Mouse (Mus musculus) ovary, adult 18-20 months (tissue): ENCODE data around the gene Nhsl1.

Experiments
- DNase-seq: peaks from one replicate; pipeline ENCODE4 v3.0.0; 2022; ENCODE audit warnings: low spot score, mixed read lengths

Gene Nhsl1

DNA sequence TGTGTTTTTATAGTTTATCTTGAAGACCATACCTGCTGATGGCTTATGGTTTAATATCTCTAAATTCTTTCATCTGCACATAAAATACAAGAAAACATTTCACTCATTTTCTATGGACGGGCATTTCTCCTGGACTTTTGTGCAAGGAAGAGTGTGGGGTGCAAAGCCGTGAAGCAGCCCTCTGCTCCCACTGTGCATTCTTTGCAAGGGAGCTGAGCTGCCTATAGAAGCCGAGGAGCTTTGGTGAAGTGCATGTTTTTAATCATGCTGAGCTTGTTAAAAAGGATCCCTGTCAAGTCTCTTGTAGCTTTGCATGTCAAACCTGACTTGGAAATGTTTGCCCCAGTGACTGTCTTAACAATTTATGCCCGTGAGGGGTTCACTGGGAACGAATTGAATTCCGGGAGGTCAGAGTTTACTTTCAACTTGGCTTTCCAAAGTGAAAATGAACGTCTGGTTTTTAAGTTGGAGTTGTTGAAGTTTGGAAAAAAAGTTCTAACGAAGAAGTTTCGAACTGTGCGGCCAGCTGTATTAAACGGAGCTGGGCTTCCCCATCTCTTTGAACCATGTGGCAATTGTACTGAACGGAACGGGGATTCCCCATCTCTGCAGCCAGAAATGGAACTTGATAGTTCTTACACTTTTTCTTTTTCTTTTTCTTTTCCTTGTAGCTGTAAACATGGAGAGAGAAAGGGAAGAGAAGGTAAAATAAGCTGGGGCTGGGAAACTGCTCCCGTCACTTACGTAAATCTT, 22.8 kb downstream of the Nhsl1 start:
- no peak for DNase-seq

DNA sequence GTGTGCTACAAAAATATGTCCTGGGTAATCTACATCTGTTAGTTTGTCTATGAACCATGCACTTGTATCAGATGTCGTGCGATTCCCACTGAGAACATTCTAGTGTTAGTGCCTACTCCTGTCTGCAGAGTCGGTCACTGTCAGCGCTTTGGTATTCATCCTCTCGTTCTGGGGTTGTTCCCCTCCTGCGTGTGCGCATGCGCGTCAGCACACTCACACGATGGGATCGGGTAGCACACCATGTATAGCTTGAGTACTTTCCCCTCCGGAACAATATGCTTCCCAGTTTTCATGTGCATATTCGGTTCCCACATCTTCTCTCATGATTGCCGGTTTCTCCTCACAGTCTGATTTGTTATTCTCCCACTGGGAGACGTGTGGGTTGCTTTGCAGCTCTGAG, 28.4 kb downstream of the Nhsl1 start:
- DNase-seq, result no peak

DNA sequence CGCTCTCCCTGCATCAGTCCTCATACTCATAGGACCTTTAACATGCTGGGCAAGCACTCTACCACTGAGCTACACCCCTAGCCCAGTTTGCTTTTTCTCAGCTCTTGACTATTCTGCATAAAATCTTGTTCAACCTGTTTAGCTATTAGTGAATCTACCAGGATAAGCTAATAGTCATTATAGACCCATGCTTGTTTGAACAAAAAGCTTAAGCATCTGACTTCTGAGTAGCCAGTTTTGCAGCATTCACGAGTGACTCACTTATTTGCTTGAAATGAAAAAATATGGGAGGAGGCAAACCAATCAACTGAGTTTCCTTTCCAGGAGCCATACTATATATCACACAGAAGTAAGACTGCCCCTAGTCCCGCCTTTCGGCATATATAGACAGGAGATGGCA, 32.0 kb downstream of the Nhsl1 start:
- no peak for DNase-seq

DNA sequence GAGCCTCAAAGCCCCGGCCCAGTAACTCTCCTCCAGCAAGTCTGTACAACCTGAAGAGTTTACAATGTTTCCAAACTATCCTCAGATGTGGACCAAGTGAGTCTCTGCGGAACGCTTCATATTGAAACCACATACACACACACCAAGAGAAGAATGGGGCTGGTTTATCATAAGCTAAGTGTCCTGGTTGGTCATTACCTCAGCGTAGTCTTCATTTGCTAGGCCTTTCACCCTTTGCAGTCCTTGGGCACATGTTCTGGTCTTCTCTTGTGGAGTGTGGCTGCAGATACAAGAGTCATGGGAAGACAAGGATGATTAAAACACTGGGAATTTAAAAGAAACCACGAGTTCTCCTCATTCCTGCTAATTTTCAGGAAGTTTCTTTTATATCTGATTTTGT, 34.2 kb downstream of the Nhsl1 start:
- no peak for DNase-seq

DNA sequence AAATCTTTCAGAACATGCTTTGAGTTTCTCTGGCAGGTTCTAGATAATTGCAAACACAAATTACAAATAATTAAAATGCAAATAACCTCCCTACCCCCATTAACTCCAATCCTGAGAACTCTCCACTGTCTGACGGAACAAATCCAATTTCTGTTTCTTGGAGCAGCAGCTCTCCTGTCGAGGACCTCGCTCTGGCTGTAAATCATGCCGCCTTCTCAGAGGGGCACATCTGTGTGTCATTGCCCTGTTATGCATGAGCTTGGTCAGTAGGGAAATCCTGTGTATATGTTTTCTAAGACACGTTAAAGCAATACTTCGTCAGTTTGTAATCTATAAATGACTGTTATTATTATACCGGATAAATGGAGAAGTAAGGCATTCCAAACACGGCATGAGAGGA, 35.3 kb downstream of the Nhsl1 start:
- DNase-seq, result no peak

DNA sequence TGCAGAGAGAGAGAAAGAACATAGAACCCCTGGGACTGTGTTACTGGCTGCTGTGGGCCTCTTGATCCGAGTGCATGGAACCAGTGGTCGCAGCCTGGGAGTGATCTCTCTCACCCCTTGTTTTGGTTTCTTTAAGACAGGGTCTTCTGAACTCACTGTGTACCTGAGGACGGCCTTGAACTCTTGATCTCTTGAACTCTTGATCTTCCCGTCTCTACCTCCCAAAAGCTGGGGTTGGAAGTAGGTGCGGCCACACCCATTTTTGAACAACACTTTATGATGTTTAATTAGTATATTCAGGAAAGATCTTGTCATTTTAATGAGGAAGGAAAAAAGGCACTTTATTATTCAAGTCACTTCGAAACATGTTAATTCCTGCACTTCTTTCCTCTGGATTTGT, 37.7 kb downstream of the Nhsl1 start:
- DNase-seq, result no peak

DNA sequence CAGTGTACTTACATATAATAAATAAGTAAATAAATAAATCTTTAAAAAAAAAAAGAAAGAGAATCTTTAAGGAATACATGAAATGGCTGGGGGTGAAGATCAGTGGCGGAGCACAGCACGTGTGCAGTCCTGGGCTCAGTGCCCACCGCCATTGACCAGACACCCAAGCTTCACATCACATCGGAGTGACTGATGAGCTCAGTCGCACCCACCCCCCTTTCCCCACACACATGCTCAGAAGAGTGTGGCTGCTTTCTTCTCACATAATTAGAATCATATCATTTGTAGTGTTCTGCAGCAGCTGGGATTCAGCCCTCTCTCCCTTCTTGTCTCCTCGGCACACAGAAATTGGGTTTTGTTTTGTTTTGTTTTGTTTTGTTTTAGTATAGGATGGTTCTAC, 38.4 kb downstream of the Nhsl1 start:
- no peak for DNase-seq

DNA sequence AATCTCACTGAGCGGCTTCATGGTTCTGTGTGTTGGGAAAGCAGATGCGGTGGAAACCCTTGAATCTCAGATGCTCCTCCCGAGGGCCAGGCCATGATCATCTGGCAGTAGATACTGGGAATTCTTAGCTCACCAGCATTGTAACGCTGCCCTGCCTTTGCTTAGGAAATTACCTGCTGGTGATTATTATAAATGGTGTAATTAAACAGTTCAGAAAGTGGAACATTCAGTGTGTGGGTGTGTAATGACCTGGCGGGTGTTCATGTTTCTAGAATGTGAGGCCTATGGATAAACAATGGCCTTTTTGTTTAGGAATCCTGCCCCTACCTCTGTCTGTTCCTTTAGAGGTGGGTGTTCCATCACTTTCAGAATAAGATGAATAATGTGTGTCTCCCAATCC, 39.7 kb downstream of the Nhsl1 start:
- DNase-seq, result no peak

DNA sequence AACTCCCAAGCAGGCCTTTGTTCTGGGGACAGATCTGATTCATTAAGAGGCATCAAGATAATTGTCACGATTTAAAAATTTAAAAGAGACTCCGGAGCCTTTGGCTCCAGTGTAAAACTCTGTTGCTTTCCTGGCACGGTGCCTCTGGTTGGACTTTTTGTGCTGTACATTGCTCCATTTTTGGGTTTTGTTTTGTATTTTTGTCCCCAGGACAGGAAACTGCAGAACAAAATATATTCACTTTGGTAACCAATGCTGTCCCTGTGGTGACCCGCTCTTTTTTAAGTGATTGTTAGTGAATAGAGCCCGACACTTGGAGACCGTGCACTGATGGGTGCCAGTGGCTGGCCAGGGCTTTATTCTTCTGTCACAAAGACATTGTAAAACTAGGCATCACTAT, 41.4 kb downstream of the Nhsl1 start:
- no peak for DNase-seq

DNA sequence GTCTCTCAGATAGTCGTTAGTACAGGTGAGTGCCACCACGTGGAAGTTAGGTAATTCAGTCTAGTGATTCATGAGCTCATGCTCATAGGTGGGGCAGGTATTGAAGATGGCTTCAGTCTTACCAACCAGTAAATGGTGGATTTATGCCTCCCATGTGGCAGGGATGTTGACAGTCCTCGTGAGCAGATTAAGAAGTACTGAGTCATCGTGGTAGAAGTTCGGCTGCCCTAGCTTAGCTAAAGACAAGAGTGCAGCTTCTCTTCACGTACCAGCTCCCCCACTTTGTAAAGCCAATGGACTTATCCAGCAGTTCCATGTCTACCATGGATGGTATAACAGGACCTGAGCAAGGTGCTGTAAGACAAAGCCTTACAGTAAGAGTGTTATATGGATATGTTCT, 46.6 kb downstream of the Nhsl1 start:
- DNase-seq, result no peak

DNA sequence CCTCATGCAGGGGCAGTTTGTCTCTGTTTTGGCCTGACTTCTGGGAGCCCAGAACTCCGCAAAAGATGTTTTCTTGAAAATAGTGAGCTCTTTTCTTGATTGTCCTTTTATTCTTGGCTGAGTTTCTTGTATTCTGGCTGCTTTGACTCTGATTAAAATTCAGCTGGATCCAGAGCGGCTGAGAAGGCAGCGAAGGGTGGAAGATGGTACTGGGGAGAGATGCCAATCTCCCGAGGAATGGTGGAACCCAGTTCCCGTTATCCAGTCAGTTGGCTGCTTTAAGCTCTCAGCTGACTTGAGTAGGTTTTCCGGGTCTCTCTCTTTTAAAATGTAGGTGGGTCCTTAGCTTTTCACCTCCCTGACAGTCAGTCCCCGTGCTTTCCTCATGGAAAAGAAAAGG, 47.9 kb downstream of the Nhsl1 start:
- DNase-seq, result no peak

DNA sequence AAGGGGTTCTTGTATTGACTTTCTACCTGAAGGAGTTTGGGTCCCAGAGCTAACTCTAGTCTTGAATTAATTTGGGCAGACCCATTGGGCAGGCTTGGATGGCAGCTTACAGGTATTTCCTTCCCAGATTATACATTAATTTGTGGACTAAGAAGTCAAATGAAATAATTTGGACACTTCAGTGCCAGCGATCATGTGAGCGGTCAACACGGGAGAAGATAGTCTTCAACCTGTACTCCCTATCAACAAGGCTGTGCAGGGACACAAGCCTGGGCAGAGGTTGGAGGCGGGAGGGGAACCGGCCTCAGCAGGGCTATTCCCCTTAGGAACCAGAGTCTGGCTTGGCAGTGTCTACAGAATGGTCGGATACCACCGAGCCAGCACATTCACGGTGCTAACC, 49.3 kb downstream of the Nhsl1 start:
- DNase-seq, result no peak

DNA sequence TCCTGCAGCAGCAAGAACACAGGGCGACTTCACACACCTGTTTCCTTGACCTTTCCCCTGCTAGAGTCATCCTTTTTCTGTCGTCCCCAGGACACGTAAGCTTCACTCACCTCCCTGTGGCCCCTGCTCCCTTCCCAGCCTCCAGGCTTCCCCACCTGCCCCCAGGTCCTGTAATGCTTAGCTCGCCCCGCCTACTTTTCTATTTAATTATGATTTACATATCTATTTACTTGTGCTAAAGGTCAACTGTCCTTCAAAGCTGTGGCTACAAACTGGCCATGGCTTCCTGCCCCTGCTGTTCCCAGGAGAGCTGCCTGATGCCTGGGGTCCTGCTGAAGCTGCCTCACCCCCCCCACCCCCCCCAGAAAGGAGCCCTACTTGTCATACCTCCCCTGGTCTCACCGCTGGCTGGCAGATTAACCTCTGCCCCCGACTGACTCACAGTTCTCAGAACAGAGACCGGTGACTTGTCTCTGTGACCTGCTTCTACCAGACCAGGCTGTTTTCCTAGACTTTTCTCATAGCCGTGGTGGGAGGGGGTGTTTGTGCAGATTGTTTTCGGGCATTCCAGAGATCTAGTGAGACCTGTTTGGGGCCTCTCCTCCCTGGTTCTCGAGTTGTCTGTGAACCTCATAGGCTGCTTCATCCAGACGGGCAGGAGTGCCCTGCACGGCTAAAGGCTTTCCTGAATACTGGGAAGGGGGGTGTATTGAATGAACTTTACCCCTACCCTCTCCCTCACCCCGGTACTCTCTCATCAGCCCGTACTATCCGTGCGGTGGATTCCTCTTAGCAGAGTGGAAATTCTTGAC, 51.9 kb downstream of the Nhsl1 start:
- DNase-seq, result peak; percentile 8

DNA sequence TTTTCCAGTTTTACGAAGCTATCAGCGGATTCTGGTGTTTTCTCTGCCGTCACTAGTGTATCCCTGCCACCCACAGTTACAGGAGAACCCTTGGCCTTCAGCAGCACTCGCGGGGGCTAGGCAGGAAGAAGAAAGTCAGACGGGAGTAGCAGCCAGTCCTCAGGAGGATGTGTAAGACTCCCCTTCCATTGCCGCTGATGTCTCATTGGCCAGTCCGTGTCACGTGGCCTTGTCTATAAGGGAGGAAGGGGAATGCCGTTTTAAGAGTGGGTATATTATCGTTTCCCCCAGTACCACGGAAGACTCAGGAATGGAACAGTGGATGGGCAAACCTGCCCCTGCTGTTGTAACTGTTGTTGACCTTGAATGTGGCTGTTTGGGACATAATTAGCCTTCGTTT, 53.1 kb downstream of the Nhsl1 start:
- no peak for DNase-seq

DNA sequence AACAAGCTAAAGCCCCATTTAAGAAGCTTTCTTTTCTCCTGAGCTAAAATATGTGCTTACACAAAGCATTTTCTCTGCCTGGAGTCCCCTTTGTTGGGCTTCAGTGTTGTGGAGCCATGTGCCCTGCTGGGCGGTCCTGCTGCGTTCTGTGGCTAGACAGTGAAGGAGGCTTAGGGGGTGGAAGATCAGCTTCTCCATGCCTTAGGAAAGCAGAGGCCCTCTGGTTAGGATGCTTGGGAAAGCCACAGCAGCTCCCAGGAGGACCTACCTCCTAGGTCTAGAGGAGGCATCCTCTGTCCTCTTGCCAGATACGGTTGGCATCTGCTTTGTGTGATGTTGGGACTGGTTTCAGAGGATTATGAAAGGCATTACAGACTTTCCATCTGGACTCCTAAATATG, 56.5 kb downstream of the Nhsl1 start:
- DNase-seq, result no peak

DNA sequence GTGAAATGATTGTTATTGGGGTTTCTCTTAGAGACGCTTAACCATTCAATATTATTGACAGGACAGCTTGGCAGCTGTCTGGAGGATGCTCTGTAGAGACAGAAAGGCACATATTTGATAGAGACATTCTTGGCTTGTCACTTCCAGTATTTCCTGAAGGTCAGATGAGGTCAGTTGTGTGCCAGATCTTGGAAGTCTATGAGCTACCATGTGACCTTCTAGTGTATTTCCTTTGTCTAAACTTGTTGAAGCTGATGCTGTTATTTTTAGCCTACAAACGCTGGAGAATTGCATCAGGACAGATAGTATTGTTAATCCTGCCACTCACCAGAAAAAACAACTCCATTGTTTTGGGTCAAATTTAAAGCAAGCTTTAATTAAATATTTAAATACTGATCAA, 66.0 kb downstream of the Nhsl1 start:
- no peak for DNase-seq

DNA sequence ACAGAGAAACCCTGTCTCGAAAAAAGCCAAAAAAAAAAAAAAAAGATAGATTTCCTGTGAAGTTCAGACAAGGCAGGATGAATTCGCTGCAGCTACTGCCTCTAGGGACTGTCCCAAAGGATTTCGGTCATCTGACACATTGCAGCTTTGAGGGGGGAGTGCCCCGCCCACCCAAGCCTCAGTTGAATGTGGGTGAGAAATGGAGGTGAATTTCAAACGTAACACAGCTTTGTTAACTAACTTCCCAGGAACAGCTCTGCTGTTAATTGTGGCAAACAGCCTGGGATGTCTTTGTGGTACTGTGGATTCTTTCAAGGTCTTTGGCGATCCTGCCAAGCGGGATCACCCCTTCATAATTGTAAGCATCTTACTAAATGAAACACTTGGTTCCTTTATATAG, 67.4 kb downstream of the Nhsl1 start:
- no peak for DNase-seq

DNA sequence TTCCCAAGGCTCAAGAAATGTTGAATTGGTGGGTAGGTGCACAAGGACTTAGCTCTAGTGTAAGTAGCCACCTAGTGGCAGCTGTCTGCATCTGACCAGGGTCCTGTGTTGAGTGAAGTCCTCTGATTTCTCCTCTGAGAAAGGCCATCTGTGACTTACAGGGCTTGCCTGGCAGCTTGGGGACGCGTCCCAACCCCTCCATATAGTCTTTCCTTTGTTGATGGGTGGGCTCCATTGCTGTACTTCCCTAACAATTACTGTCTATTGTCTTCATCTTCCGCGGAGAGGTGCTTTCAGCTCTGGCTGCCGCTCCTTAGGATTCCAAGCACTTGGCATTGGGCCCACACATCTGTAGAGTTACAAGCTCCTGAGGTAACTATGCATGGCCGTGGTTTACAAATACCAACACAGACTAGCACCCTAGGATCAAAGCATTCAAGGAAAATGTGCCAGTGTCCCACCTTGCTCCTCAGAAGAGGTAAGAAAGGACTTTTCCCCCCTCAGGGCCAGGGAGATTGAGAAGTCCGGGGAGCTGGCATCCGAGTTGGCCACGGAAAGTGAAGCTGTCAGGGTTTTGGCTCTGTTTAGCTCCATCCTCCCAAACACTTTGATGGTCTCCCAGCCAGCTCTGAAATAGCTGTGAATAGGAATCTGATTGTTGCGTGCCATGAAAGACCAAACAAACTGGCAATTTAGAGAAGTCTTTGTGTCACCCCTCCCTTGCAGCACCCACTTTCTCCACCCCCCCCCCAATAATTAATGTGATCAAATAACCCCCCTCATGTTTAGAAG, 70.2 kb downstream of the Nhsl1 start:
- peak; percentile 16 for DNase-seq

DNA sequence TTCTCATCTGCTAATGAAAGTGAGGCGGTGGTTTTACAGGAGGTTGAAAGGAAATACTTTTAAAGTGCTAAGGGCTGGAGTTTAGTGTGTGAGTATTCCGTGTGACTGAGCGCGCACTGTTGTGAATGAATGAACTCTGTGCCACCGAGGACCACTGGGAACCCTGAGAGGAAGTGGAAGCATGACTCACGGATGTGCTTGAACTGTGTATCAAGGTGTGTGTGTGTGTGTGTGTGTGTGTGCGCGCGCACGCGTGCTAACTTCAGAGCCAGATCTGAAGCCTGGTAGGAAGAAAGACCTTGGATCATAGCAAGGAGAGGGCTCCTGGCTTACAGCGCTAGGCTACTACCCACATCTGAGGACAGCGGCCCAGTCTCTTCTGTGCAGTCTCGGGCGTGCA, 71.2 kb downstream of the Nhsl1 start:
- no peak for DNase-seq

DNA sequence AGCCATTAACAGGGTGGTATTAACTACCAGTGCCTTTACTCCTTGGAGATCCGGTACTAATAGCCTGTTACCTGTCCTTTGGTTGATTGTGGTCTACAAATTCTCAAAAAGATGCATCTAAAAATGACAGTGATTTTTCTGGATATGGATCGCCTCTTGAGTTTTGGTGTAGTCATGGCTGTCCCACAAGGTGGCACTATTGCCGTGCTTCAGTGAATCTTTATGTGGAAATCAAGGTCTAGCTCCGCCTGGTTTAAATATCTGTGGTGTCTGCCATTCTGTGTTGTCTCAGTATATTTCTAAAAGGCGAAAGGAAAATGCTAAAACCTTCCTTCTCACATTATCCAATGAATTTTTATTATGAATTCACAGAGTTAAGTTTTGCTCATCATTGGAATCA, 72.8 kb downstream of the Nhsl1 start:
- DNase-seq, result no peak

DNA sequence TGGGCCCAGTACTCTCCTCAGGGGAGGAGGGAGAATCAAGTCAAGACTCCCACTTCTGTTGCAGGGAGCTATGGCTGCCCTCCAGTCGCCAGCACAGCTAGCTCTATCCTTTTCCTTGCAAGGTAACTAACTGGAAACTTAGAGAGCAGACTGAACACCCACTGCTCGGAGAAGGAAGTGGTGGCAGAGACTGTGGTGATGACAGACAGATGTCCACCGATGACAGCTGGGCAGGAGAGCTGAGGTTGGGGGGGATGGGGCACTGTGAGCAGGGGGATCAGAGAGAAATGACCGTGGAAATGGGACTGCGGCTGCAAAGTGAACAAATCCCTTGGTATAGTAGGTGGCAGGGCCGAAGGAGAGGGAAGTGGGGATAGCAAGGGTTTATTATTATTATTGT, 73.5 kb downstream of the Nhsl1 start:
- DNase-seq, result no peak

DNA sequence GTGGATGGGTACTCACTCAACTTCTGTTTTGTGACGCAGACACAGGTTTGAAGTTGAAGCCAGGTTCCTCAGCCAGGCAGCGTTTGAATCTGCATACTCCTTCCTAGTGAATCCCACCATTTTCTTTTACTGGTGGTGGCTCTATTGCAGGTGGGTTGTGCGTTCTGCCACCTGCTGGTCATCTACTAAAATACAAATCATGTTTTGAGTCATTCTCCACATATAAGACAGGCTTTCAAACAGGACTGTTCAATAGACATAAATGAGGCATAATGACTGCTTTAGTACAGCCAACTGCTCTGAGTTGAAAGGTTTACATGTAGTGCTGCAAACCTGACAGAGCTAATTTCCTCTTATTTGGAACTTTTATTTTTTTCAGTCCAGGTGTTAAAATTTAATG, 75.0 kb downstream of the Nhsl1 start:
- DNase-seq, result no peak

DNA sequence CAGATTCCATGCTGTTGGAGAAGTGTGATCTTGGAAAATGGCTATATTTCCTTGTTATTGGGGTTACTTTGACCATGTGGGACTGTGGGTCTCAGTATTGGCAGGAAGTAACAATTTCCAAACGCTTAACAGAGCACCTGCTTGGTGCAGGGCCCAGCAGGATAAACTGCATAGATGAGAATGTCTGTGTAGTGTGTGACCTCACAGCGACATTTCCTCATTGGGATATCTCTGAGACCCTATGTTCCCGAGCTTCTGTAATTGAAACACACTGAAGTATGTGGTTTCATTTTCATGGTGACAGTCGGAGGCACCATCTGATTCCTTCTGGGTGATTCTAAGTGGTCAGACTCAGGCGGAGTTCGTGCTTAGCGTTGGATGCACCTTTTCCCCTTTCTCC, 75.5 kb downstream of the Nhsl1 start:
- no peak for DNase-seq
